Mouse (Mus musculus) forebrain, embryonic 10.5 days (tissue): ENCODE measurements around the gene Srf. TPM values are rescaled to one million over a fixed set of nuclear protein-coding genes. Genes with fewer than 3 reads are reported as not detected.

Source experiments
- DNase-seq: peaks from one replicate; pipeline ENCODE4 v3.0.0-alpha.2; 2017; ENCODE audit warnings: low spot score; ENCODE audit errors: extremely low spot score
- H3K27ac ChIP-seq: fragments of 300-500 bp; sonication (generic); 2 replicates; pipeline ENCODE4 v1.5.1; 2016; ENCODE audit warnings: mild to moderate bottlenecking
- H3K27me3 ChIP-seq: fragments of 300-500 bp; sonication (generic); 2 replicates; pipeline ENCODE4 v1.6.1; 2016; ENCODE audit warnings: mild to moderate bottlenecking; ENCODE audit not compliant: poor library complexity, severe bottlenecking
- H3K36me3 ChIP-seq: fragments of 300-500 bp; sonication (generic); replicated peaks from 2 replicates; pipeline ENCODE4 v1.6.1; 2016; ENCODE audit warnings: mild to moderate bottlenecking, moderate library complexity
- H3K4me1 ChIP-seq: fragments of 300-500 bp; sonication (generic); 2 replicates; pipeline ENCODE4 v1.6.1; 2016
- H3K4me3 ChIP-seq: fragments of 300-500 bp; sonication (generic); 2 replicates; pipeline ENCODE4 v1.5.1; 2016; ENCODE audit warnings: mild to moderate bottlenecking, moderate library complexity
- H3K9me3 ChIP-seq: fragments of 300-500 bp; sonication (generic); 2 replicates; pipeline ENCODE4 v1.6.1; 2016; ENCODE audit warnings: mild to moderate bottlenecking, moderate library complexity
- WGBS: fragments of 180-500 bp; shearing (Covaris S2); methylation state at CpG from one replicate; pipeline ENCODE4 v1.1.7; 2016; 5-methylcytosine and 5-hydroxymethylcytosine counted together
- polyA plus RNA-seq: library from polyadenylated mRNA; unstranded; fragments of >200 nt; fragmentation: Nextera tagmentation; extraction: Ambion mirVana; gene quantifications from 2 replicates; pipeline ENCODE4 v1.2.1, GENCODE M21; 2016

The Srf gene
- polyA plus RNA-seq, result 5.4 and 5.5 TPM in 2 replicates

DNA sequence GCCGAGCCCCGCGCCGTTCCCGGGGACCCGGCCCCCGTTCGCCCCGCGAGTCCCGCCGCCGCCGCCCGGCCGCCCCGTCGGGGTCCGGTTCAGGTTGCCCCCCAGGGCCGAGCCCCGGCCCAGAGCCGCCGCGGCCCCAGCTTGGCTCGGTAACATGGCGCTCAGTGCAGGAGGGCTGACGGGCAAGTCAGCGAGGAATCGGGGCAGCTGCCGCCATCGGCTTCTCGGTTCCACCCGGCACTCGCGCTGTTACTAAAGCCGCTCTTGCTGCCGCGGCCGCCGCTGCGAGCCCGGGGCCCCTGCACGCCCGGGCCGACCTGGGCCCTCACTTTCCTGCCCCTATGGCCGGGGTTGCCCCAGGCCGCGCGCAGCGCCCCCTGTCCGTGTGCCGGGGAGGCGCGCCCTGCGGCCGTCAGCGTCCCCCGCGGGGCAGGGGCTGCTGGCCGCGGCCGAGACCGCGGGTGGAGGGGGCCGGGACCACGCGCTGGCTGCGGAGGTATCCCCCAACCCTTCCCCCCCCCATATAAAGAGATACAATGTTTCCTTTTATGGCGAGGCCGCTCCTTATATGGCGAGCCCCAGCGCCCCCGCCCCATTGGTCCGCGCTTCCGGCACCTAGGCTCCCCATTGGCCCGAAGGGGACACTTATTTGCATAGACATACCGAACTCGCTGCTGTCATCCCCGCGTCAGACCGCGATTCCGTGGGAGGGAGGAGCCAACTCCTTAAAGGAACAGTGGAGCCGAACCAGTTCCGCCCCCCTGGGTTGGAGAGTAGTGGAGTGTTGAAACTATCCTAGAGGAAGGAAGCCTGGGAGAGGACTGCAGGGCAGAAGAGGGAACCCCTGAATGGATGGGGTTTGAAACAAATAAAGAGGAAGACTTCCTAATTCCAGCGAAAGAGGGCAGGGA lies at the start of gene Srf:
Gene Srf, minus strand, starts transcription at position 503 of the 911 bp plus-strand sequence.
- peaks cover 54% of the 10 kb centered on the region for H3K4me1 ChIP-seq
- DNase-seq, result peak; percentile 98
- under 1% methylated on average over 87 of the region's 87 CpGs for WGBS
- peak within 1 kb of the TSS; percentile 97 for H3K27ac ChIP-seq
- peak within 1 kb of the TSS; percentile 100 for H3K4me3 ChIP-seq
- H3K9me3 ChIP-seq, result no peaks in the 10 kb centered on the region
- H3K27me3 ChIP-seq, result peaks cover 9% of the 10 kb centered on the region
- H3K36me3 ChIP-seq, result peaks cover 16% of the 10 kb centered on the region

DNA sequence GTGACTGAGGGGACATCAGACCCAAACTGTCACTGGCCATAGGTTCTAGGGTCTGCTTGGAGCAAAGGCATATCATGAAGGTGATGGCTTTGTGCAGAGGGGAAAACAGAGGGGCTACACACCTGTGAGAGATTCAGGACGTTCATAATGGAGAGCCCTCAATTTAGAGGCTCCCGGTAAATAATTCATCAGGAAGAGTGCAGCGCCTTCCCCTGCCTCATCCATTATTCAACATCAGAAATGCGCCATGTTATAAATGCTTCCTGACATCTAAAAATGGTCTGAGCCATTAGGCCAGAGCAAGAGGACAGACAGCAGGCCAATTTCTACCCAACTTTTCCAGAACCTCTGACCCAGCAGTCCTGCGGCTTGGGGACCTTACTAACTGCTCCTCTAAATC lies 49.2 kb upstream of the Srf start:
- Histone ChIP-seq H3K4me3 (no peak overlapping the region), H3K4me1 (peaks cover 35% of the 10 kb centered on the region), H3K36me3 (peaks cover 21% of the 10 kb centered on the region), H3K27me3 (no peaks in the 10 kb centered on the region), H3K27ac (0 out of 2 replicates have a peak overlapping the region, but pooled peaks have one; percentile 5), H3K9me3 (no peaks in the 10 kb centered on the region)
- no peak for DNase-seq
- WGBS, result 83% methylated on average over 5 of the region's 5 CpGs

DNA sequence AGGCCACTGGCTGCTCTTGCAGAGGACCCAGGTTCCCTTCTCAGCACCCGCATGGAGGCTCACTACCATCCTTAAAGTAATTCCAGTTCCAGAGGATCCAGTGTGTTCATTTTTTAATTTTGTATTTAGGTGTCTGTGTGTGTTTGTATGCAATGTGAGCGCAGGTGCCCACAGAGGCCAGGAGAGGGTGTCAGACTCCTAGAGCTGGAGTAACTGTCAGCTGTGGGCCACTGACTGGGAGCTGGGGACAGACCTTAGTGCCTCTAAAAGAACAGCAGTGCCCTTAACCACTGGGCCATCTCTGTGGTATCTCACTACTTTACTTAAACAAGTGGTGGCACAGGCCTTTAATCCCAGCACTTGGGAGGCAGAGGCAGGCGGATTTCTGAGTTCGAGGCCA lies 47.3 kb upstream of the Srf start:
- 95% methylated on average over 4 of the region's 4 CpGs for WGBS
- no peak overlapping the region for H3K4me3 ChIP-seq
- H3K9me3 ChIP-seq, result no peaks in the 10 kb centered on the region
- no peak overlapping the region for H3K27ac ChIP-seq
- no peak for DNase-seq
- peaks cover 30% of the 10 kb centered on the region for H3K4me1 ChIP-seq
- H3K27me3 ChIP-seq, result no peaks in the 10 kb centered on the region
- peaks cover 26% of the 10 kb centered on the region for H3K36me3 ChIP-seq

- H3K36me3 ChIP-seq, result peaks cover 36% of the 10 kb centered on the region
- 81% methylated on average over 9 of the region's 9 CpGs for WGBS
- H3K27ac ChIP-seq, result peak overlapping the region; percentile 48
- H3K4me1 ChIP-seq, result peaks cover 30% of the 10 kb centered on the region
- no peaks in the 10 kb centered on the region for H3K9me3 ChIP-seq
- H3K4me3 ChIP-seq, result no peak overlapping the region
- DNase-seq, result no peak
- H3K27me3 ChIP-seq, result no peaks in the 10 kb centered on the region
These were observed 46.2 kb upstream of the Srf start for GRCm38 (mm10) chr17:46602212-46602611.

DNA sequence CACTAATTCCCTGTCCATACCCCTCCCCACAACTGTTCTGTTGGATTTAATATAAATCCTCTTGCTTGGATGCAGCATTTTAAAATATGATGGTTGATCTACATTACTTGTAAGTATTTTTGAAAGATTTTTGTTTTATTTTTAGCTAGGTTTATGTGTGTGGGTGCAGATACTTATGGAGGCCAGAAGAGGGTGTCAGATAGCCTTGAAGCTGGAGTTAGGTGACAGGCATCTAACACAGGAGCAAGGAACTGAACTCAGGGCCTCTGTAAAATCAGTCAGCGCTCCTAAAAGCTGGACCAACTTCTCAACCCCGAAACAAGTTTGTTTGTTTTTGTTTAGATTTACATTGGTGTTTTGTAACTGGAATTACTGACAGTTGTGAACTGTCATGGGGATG lies 44.6 kb upstream of the Srf start:
- DNase-seq, result no peak
- Histone ChIP-seq H3K4me3 (no peak overlapping the region), H3K4me1 (peaks cover 25% of the 10 kb centered on the region), H3K27me3 (no peaks in the 10 kb centered on the region), H3K36me3 (peaks cover 45% of the 10 kb centered on the region), H3K27ac (no peak overlapping the region), H3K9me3 (no peaks in the 10 kb centered on the region)
- 85% methylated on average over 2 of the region's 2 CpGs for WGBS

- peaks cover 26% of the 10 kb centered on the region for H3K4me1 ChIP-seq
- H3K36me3 ChIP-seq, result peaks cover 45% of the 10 kb centered on the region
- 95% methylated on average over 4 of the region's 4 CpGs for WGBS
- no peak for DNase-seq
- H3K4me3 ChIP-seq, result no peak overlapping the region
- H3K9me3 ChIP-seq, result no peaks in the 10 kb centered on the region
- H3K27ac ChIP-seq, result no peak overlapping the region
- no peaks in the 10 kb centered on the region for H3K27me3 ChIP-seq
These were observed 43.0 kb upstream of the Srf start for GRCm38 (mm10) chr17:46598963-46599362.

- Histone ChIP-seq H3K4me3 (no peak overlapping the region), H3K4me1 (peaks cover 29% of the 10 kb centered on the region), H3K27me3 (no peaks in the 10 kb centered on the region), H3K9me3 (no peaks in the 10 kb centered on the region), H3K36me3 (peaks cover 42% of the 10 kb centered on the region), H3K27ac (no peak overlapping the region)
- 89% methylated on average over 11 of the region's 11 CpGs for WGBS
- DNase-seq, result no peak
These were observed 42.0 kb upstream of the Srf start for GRCm38 (mm10) chr17:46597956-46598355.

- H3K4me3 ChIP-seq, result no peak overlapping the region
- no peaks in the 10 kb centered on the region for H3K27me3 ChIP-seq
- peaks cover 21% of the 10 kb centered on the region for H3K4me1 ChIP-seq
- 87% methylated on average over 6 of the region's 6 CpGs for WGBS
- H3K27ac ChIP-seq, result peak overlapping the region; percentile 71
- no peak for DNase-seq
- H3K36me3 ChIP-seq, result peaks cover 42% of the 10 kb centered on the region
- H3K9me3 ChIP-seq, result no peaks in the 10 kb centered on the region
These were observed 39.4 kb upstream of the Srf start for GRCm38 (mm10) chr17:46595336-46595735.

DNA sequence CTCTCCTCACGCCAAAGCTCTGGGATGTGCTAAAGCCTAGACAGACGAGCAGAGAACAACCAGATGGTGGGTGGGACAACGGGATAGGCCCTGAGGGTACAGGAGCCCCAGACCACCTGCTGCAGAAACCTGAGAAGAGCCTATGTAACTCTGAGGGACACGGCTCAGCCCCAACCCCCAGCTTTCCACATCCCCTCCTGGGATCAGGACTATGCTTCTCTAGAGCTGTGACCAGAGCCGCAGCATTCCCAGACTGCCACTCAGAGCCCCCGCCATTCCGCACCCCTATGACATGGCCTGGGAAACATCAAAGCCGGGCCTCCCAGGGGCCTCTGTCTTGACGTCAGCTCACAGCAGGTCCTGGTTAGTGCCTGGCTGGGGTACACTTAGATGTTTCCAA lies 38.6 kb upstream of the Srf start:
- Histone ChIP-seq H3K27ac (peak overlapping the region; percentile 71), H3K27me3 (no peaks in the 10 kb centered on the region), H3K9me3 (no peaks in the 10 kb centered on the region), H3K4me3 (peak overlapping the region; percentile 22), H3K36me3 (peaks cover 50% of the 10 kb centered on the region), H3K4me1 (peaks cover 21% of the 10 kb centered on the region)
- WGBS, result 54% methylated on average over 9 of the region's 9 CpGs
- no peak for DNase-seq

- H3K27me3 ChIP-seq, result no peaks in the 10 kb centered on the region
- no peak for DNase-seq
- peaks cover 17% of the 10 kb centered on the region for H3K4me1 ChIP-seq
- H3K36me3 ChIP-seq, result peaks cover 59% of the 10 kb centered on the region
- H3K27ac ChIP-seq, result no peak overlapping the region
- H3K4me3 ChIP-seq, result no peak overlapping the region
- WGBS, result 92% methylated on average over 4 of the region's 4 CpGs
- H3K9me3 ChIP-seq, result no peaks in the 10 kb centered on the region
These were observed 37.1 kb upstream of the Srf start for GRCm38 (mm10) chr17:46593124-46593523.

- Histone ChIP-seq H3K27me3 (no peaks in the 10 kb centered on the region), H3K36me3 (peaks cover 59% of the 10 kb centered on the region), H3K4me1 (peaks cover 17% of the 10 kb centered on the region), H3K9me3 (no peaks in the 10 kb centered on the region), H3K4me3 (no peak overlapping the region), H3K27ac (no peak overlapping the region)
- no peak for DNase-seq
- WGBS, result 91% methylated on average over 19 of the region's 19 CpGs
These were observed 35.4 kb upstream of the Srf start for GRCm38 (mm10) chr17:46591406-46591805.

DNA sequence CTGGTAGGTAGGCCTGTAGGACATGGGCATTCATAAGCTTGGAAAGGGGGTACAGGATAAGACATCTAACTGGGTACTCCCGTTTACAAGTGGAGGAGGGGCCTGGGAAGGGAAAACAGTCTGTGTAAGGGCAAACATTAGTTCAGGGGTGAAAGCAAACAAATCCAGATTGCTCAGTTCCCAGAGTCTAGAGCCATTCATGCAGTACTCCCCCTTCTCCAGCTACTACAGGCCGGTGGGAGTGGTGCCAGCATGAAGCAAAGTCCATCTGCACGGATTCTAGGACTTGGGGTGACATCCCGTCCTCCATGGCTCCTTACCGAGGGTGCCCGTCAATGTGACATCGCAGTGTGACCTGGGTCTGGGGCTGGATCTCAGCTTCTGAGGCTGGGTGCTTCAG lies 34.5 kb upstream of the Srf start:
- H3K36me3 ChIP-seq, result peaks cover 67% of the 10 kb centered on the region
- 90% methylated on average over 7 of the region's 7 CpGs for WGBS
- no peak overlapping the region; the same call in 1 of the 2 replicates for H3K4me3 ChIP-seq
- no peaks in the 10 kb centered on the region for H3K9me3 ChIP-seq
- H3K27me3 ChIP-seq, result no peaks in the 10 kb centered on the region
- DNase-seq, result no peak
- H3K27ac ChIP-seq, result no peak overlapping the region
- H3K4me1 ChIP-seq, result peaks cover 15% of the 10 kb centered on the region

DNA sequence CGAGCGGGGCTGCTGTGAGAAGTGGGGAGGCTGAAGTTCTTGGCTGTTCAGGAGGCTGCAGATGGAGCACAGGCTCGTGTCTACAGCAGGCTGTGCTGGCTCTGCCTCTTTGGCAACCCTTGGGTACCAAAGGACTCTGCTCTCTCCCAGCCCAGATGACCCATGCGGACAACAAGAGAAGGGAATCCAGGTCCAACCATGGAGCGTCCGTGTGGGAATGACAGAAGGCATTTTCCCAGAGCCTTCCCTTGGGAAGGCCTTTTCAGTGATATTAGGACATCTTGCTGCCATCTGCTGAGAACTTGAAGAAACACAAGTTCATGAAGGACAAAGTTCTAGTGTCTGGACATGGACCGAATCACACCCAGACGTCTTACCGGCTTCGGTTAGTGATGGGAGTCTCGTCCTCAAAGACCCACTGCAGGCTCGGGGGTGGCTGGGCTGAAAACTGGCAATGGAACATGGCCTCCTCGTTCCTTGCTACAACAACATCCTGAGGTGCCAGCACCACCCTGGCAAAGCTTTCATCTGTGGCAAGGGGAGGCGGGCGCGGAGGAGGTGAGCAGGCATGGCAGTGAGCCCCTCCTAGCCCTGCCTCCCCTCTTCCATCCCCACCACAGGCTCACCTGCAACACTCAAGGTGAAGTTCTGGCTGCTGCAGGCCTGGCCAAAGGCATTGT lies 33.8 kb upstream of the Srf start:
- Histone ChIP-seq H3K4me1 (peaks cover 8% of the 10 kb centered on the region), H3K4me3 (no peak overlapping the region), H3K9me3 (no peaks in the 10 kb centered on the region), H3K27me3 (no peaks in the 10 kb centered on the region), H3K27ac (no peak overlapping the region), H3K36me3 (peaks cover 74% of the 10 kb centered on the region)
- WGBS, result 95% methylated on average over 16 of the region's 16 CpGs
- DNase-seq, result no peak
